Mouse (Mus musculus) hindbrain, postnatal 0 days (tissue): Measurements from ENCODE around the gene Trappc3l. TPM values are rescaled to one million over a fixed set of nuclear protein-coding genes. Genes with fewer than 3 reads are reported as not detected.
A peak's percentile ranks its signal among the peaks of the same experiment; 100 is the strongest.

Experiments used
- ATAC-seq: fragments of 200-750 bp; cut with Nextera tagmentation; 2 replicates; pipeline ENCODE4 v1.8.0; 2017; ENCODE audit warnings: mild to moderate bottlenecking, moderate TSS enrichment, moderate library complexity
- DNase-seq: peaks from one replicate; pipeline ENCODE4 v3.0.0-alpha.2; 2015; ENCODE audit warnings: low spot score
- H3K27ac ChIP-seq: fragments of 300-500 bp; sonication (generic); 2 replicates; pipeline ENCODE4 v1.5.1; 2014; ENCODE audit warnings: mild to moderate bottlenecking
- H3K27me3 ChIP-seq: fragments of 300-500 bp; sonication (generic); 2 replicates; pipeline ENCODE4 v1.6.1; 2014; ENCODE audit warnings: low read length, mixed read lengths; ENCODE audit not compliant: insufficient read depth
- H3K36me3 ChIP-seq: fragments of 300-500 bp; sonication (generic); 2 replicates; pipeline ENCODE4 v1.6.1; 2014; ENCODE audit warnings: low read length, mixed read lengths; ENCODE audit not compliant: insufficient read depth
- H3K4me1 ChIP-seq: fragments of 300-500 bp; sonication (generic); 2 replicates; pipeline ENCODE4 v1.6.1; 2014; ENCODE audit warnings: antibody characterized with exemption, low read length, mixed read lengths; ENCODE audit not compliant: insufficient read depth
- H3K4me2 ChIP-seq: fragments of 300-500 bp; sonication (generic); 2 replicates; pipeline ENCODE4 v1.6.1; 2014; ENCODE audit warnings: low read depth, mild to moderate bottlenecking, low read length, moderate library complexity, mixed read lengths
- H3K4me3 ChIP-seq: fragments of 300-500 bp; sonication (generic); 2 replicates; pipeline ENCODE4 v1.5.1; 2014; ENCODE audit warnings: low read length
- H3K9ac ChIP-seq: fragments of 300-500 bp; sonication (generic); replicated peaks from 2 replicates; pipeline ENCODE4 v1.6.1; 2014; ENCODE audit warnings: mild to moderate bottlenecking, low read length, moderate library complexity, mixed read lengths
- H3K9me3 ChIP-seq: fragments of 300-500 bp; sonication (generic); 2 replicates; pipeline ENCODE4 v1.6.1; 2016; ENCODE audit warnings: low read length, mixed read lengths
- CTCF ChIP-seq: IDR thresholded peaks from 2 replicates; pipeline ENCODE4 v1.5.1; 2016; ENCODE audit warnings: antibody characterized with exemption, control low read depth, low read depth
- WGBS: fragments of 180-500 bp; shearing (Covaris S2); extraction: QIAGEN DNeasy Blood & Tissue Kit; methylation state at CpG from one replicate; pipeline ENCODE4 v1.1.7; 2014; 5-methylcytosine and 5-hydroxymethylcytosine counted together
- polyA plus RNA-seq: library from polyadenylated mRNA; unstranded; fragments of >200 nt; fragmentation: Nextera tagmentation; extraction: Ambion mirVana; gene quantifications from 2 replicates; pipeline ENCODE4 v1.2.1, GENCODE M21; 2015
- total RNA-seq: library from RNA; depleted of rRNA; stranded (reverse); fragments of >200 nt; gene quantifications from 2 replicates; pipeline ENCODE4 v1.2.3, GENCODE M21; 2014

Trappc3l gene
- total and polyA plus RNA-seq, 2 experiments from 2014 or later = not detected

DNA sequence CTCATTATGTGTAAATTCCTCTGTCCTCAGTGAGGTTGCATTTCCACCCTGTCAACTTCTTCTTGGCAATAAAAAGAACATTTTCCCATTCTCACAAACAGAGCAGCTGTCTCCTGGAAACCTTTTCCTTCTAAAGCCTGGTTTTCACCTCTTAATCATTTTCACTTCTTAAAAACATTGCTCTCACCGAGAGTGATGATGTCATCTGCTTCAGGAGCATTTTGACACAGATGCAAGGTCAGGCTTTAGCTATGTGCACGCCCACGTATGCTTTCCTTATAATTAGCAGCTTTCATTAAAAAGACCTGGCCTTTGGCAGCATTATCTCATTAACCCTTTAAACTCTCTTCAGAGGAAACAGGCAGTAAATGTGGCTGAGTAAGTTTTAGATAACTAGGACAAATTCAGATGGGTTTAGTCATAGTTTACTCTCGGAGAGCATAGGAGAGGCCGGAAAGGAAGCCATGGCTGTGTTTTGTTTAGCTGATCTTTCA is 33.6 kb downstream of the Trappc3l start:
- no peaks in the 10 kb centered on the region for H3K36me3 ChIP-seq
- no peak overlapping the region for H3K4me3 ChIP-seq
- H3K27ac ChIP-seq = no peak overlapping the region
- H3K27me3 ChIP-seq = no peaks in the 10 kb centered on the region
- H3K4me2 ChIP-seq = no peak overlapping the region
- H3K9me3 ChIP-seq = no peaks in the 10 kb centered on the region
- no peak overlapping the region for H3K9ac ChIP-seq
- ATAC-seq (no peak), DNase-seq (no peak)
- 59% methylated on average over 5 of the region's 5 CpGs for whole genome bisulfite sequencing
- H3K4me1 ChIP-seq = no peaks in the 10 kb centered on the region
- TF ChIP-seq CTCF = no peak

GRCm38 (mm10) chr10:34071650-34072049 is 34.3 kb downstream of the Trappc3l start:
- no peak for ATAC-seq
- Histone ChIP-seq H3K4me3 (no peak overlapping the region), H3K9me3 (no peaks in the 10 kb centered on the region), H3K27ac (no peak overlapping the region), H3K36me3 (no peaks in the 10 kb centered on the region), H3K27me3 (no peaks in the 10 kb centered on the region), H3K4me1 (no peaks in the 10 kb centered on the region), H3K9ac (no peak overlapping the region), H3K4me2 (no peak overlapping the region)
- no peak for DNase-seq
- 72% methylated on average over 2 of the region's 2 CpGs for WGBS
- peak; percentile 9; the same call in 1 of the 2 replicates for TF ChIP-seq CTCF

DNA sequence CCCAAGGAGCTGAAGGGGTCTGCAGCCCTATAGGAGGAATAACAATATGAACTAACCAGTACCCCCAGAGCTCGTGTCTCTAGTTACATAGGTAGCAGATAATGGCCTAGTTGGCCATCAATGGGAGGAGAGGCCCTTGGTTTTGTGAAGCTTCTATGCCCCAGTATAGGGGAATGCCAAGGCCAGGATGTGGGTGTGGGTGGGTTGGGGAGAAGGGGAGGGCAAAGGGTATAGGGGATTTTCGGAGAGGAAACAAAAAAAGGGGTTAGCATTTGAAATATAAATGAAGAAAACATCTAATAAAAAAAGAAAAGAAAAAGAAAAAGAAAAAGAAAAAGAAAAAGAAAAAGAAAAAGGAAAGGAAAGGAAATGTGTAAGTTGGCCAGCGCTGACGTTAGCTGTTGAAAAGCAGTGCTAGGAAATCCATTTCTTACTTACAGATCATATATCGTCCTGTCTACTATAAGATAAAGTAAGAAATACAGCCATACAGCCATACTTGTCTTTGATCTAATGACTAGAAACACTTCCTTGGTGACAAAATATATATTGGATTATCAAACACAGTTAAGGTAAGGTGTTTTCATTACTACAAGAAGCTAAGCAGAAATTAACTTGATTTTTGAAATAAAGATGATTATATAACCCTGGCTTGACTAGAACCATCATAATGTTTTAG is 37.3 kb downstream of the Trappc3l start:
- H3K9ac ChIP-seq = no peak overlapping the region
- no peaks in the 10 kb centered on the region for H3K9me3 ChIP-seq
- WGBS = 78% methylated on average over 5 of the region's 5 CpGs
- no peak for TF ChIP-seq CTCF
- H3K4me2 ChIP-seq = no peak overlapping the region
- no peak overlapping the region for H3K27ac ChIP-seq
- no peak overlapping the region for H3K4me3 ChIP-seq
- no peak for DNase-seq
- H3K4me1 ChIP-seq = no peaks in the 10 kb centered on the region
- no peaks in the 10 kb centered on the region for H3K27me3 ChIP-seq
- no peak for ATAC-seq
- H3K36me3 ChIP-seq = no peaks in the 10 kb centered on the region

- DNase-seq (no peak), ATAC-seq (no peak)
- Histone ChIP-seq H3K27me3 (no peaks in the 10 kb centered on the region), H3K4me3 (no peak overlapping the region), H3K36me3 (no peaks in the 10 kb centered on the region), H3K27ac (no peak overlapping the region), H3K9ac (no peak overlapping the region), H3K9me3 (no peaks in the 10 kb centered on the region), H3K4me2 (no peak overlapping the region), H3K4me1 (no peaks in the 10 kb centered on the region)
- no peak for TF ChIP-seq CTCF
- WGBS = 94% methylated on average over 1 of the region's 1 CpGs
Measured at GRCm38 (mm10) chr10:34086514-34086913, 49.1 kb downstream of the Trappc3l start.

DNA sequence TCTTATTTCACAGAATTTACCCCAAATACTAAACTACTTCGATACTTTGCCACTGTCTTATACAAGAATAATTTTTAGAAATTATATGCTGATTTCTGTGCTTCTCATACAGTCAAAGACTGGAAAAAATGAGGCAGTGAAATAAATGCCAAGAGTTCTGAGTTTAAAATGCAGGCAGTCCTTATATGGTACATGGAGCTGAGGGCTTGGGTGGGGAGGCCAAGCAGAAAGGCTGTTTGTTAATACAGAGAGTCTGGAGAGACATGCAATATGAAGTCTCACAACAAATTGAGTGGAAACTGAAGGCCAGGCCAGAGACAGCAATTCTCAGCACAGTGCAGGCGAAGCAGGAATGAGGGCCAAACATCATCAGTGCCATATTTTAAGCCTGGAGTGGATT is 51.1 kb downstream of the Trappc3l start:
- 90% methylated on average over 2 of the region's 2 CpGs for WGBS
- H3K9me3 ChIP-seq = no peaks in the 10 kb centered on the region
- no peak overlapping the region for H3K4me2 ChIP-seq
- no peak for ATAC-seq
- no peak overlapping the region for H3K4me3 ChIP-seq
- H3K27me3 ChIP-seq = no peaks in the 10 kb centered on the region
- no peak for DNase-seq
- H3K27ac ChIP-seq = no peak overlapping the region
- no peak overlapping the region for H3K9ac ChIP-seq
- no peak for TF ChIP-seq CTCF
- H3K36me3 ChIP-seq = no peaks in the 10 kb centered on the region
- no peaks in the 10 kb centered on the region for H3K4me1 ChIP-seq

- Histone ChIP-seq H3K27me3 (no peaks in the 10 kb centered on the region), H3K4me3 (no peak overlapping the region), H3K27ac (no peak overlapping the region), H3K36me3 (no peaks in the 10 kb centered on the region), H3K9ac (no peak overlapping the region), H3K4me2 (no peak overlapping the region), H3K4me1 (no peaks in the 10 kb centered on the region), H3K9me3 (no peaks in the 10 kb centered on the region)
- no peak for DNase-seq
- TF ChIP-seq CTCF = no peak
- WGBS = 84% methylated on average over 3 of the region's 3 CpGs
- no peak for ATAC-seq
Measured at GRCm38 (mm10) chr10:34089517-34089916, 52.1 kb downstream of the Trappc3l start.

GRCm38 (mm10) chr10:34090481-34090880 is 53.1 kb downstream of the Trappc3l start:
- Histone ChIP-seq H3K4me1 (no peaks in the 10 kb centered on the region; the same call in 1 of the 2 replicates), H3K9me3 (no peaks in the 10 kb centered on the region), H3K9ac (no peak overlapping the region), H3K4me3 (no peak overlapping the region), H3K36me3 (no peaks in the 10 kb centered on the region), H3K27me3 (no peaks in the 10 kb centered on the region), H3K4me2 (no peak overlapping the region), H3K27ac (no peak overlapping the region)
- 83% methylated on average over 1 of the region's 1 CpGs for WGBS
- ATAC-seq = no peak
- no peak for TF ChIP-seq CTCF
- peak; percentile 18 for DNase-seq
